Mouse (Mus musculus): Measurements from ENCODE around the gene Prkg1.

- TF ChIP-seq CTCF (IDR thresholded peaks at IDR 0.05; ENCODE audit: low read depth): peak; percentile 71
- TF ChIP-seq EP300 (IDR thresholded peaks at IDR 0.05; ENCODE audit: low read depth): no peak
Measured at GRCm38 (mm10) chr19:31746635-31747034, 18.2 kb downstream of the Prkg1 start.
